Mouse (Mus musculus) limb, embryonic 13.5 days (tissue): ENCODE data around the gene Vmn1r143. TPM values are rescaled to one million over a fixed set of nuclear protein-coding genes. Genes with fewer than 3 reads are reported as not detected.
"Not testable (repeated sequence)": the region's sequence is repeated elsewhere in the genome, so short reads cannot be mapped to it uniquely, and the experiment has no call there.

ENCODE experiments used
- ATAC-seq: fragments of 200-750 bp; cut with Nextera tagmentation; 2 replicates; pipeline ENCODE4 v1.8.0; 2017; ENCODE audit warnings: low read depth, moderate number of reproducible peaks, moderate TSS enrichment; ENCODE audit not compliant: low FRiP score
- H3K27ac ChIP-seq: fragments of 300-500 bp; sonication (generic); 2 replicates; pipeline ENCODE4 v1.5.1; 2015; ENCODE audit warnings: inconsistent platforms, mild to moderate bottlenecking, moderate library complexity
- H3K27me3 ChIP-seq: fragments of 300-500 bp; sonication (generic); 2 replicates; pipeline ENCODE4 v1.6.1; 2015; ENCODE audit warnings: mild to moderate bottlenecking, inconsistent platforms
- H3K36me3 ChIP-seq: fragments of 300-500 bp; sonication (generic); 2 replicates; pipeline ENCODE4 v1.6.1; 2015; ENCODE audit warnings: inconsistent platforms, mild to moderate bottlenecking, moderate library complexity
- H3K4me1 ChIP-seq: fragments of 300-500 bp; sonication (generic); 2 replicates; pipeline ENCODE4 v1.6.1; 2015; ENCODE audit warnings: inconsistent platforms
- H3K4me2 ChIP-seq: fragments of 300-500 bp; sonication (generic); replicated peaks from 2 replicates; pipeline ENCODE4 v1.6.1; 2015; ENCODE audit warnings: inconsistent platforms, mild to moderate bottlenecking, moderate library complexity
- H3K4me3 ChIP-seq: fragments of 300-500 bp; sonication (generic); 2 replicates; pipeline ENCODE4 v1.5.1; 2015; ENCODE audit warnings: moderate library complexity, mild to moderate bottlenecking, inconsistent platforms
- H3K9ac ChIP-seq: fragments of 300-500 bp; sonication (generic); 2 replicates; pipeline ENCODE4 v1.6.1; 2015; ENCODE audit warnings: mild to moderate bottlenecking, inconsistent platforms
- H3K9me3 ChIP-seq: fragments of 300-500 bp; sonication (generic); 2 replicates; pipeline ENCODE4 v1.6.1; 2016; ENCODE audit warnings: inconsistent platforms
- WGBS: fragments of 180-500 bp; shearing (Covaris S2); methylation state at CpG from one replicate; pipeline ENCODE4 v1.1.7; 2015; 5-methylcytosine and 5-hydroxymethylcytosine counted together
- polyA plus RNA-seq: library from polyadenylated mRNA; unstranded; fragments of >200 nt; fragmentation: Nextera tagmentation; extraction: Ambion mirVana; gene quantifications from 2 replicates; pipeline ENCODE4 v1.2.1, GENCODE M21; 2015

Vmn1r143 gene
- polyA plus RNA-seq, result not detected in 2 replicates

- H3K4me2 ChIP-seq, H3K9me3 ChIP-seq, H3K9ac ChIP-seq, H3K4me3 ChIP-seq, ATAC-seq, H3K27ac ChIP-seq, H3K36me3 ChIP-seq, H3K4me1 ChIP-seq, H3K27me3 ChIP-seq: not testable (repeated sequence)
- WGBS, result no CpG with 5 or more reads among the region's 3 CpGs
Measured at GRCm38 (mm10) chr7:22189077-22189476, at the start of gene Vmn1r143. Gene Vmn1r143, plus strand, starts transcription at chr7:22189377.

GRCm38 (mm10) chr7:22163935-22164334, 25.2 kb upstream of the Vmn1r143 start, which contains the start of gene Vmn1r142:
Gene Vmn1r142, minus strand, starts transcription at chr7:22164035.
- not testable (repeated sequence) for H3K4me2 ChIP-seq, H3K9me3 ChIP-seq, H3K27me3 ChIP-seq, H3K9ac ChIP-seq, H3K27ac ChIP-seq, H3K4me1 ChIP-seq, H3K36me3 ChIP-seq, ATAC-seq, H3K4me3 ChIP-seq
- no CpG with 5 or more reads among the region's 3 CpGs for WGBS

GRCm38 (mm10) chr7:22201164-22201563, 12.0 kb downstream of the Vmn1r143 start, which contains the start of gene Gm8653:
Gene Gm8653, minus strand, starts transcription at chr7:22201264.
- not testable (repeated sequence) for H3K27me3 ChIP-seq, H3K4me3 ChIP-seq, H3K27ac ChIP-seq, H3K9me3 ChIP-seq, H3K9ac ChIP-seq, H3K4me2 ChIP-seq, ATAC-seq, H3K36me3 ChIP-seq, H3K4me1 ChIP-seq
- no CpG with 5 or more reads among the region's 2 CpGs for WGBS

- not testable (repeated sequence) for H3K4me3 ChIP-seq, H3K36me3 ChIP-seq, H3K27me3 ChIP-seq, H3K27ac ChIP-seq, ATAC-seq, H3K4me1 ChIP-seq, H3K9ac ChIP-seq, H3K4me2 ChIP-seq, H3K9me3 ChIP-seq
- WGBS, result 15% methylated on average over 2 of the region's 2 CpGs
Measured at GRCm38 (mm10) chr7:22229384-22229783, 40.2 kb downstream of the Vmn1r143 start, which contains the start of gene Gm8453. Gene Gm8453, minus strand, starts transcription at chr7:22229484.

Other genes starting within 250 kb of the Vmn1r143 start
- not detected in 2 replicates for gene Vmn1r137, start 194.8 kb upstream of the Vmn1r143 start, polyA plus RNA-seq
- not detected in 2 replicates for gene Vmn1r138, start 160.5 kb upstream of the Vmn1r143 start, polyA plus RNA-seq
- not detected in 2 replicates for gene Gm6176, start 133.1 kb upstream of the Vmn1r143 start, polyA plus RNA-seq
- not detected in 2 replicates for gene Vmn1r139, start 120.3 kb upstream of the Vmn1r143 start, polyA plus RNA-seq
- not detected in 2 replicates for gene Gm16451, start 71.1 kb upstream of the Vmn1r143 start, polyA plus RNA-seq
- gene Gm10666, start 54.6 kb upstream of the Vmn1r143 start, polyA plus RNA-seq, result not detected in 2 replicates
- gene Vmn1r142, start 25.3 kb upstream of the Vmn1r143 start, polyA plus RNA-seq, result not detected in 2 replicates
- gene Gm8653, start 11.9 kb downstream of the Vmn1r143 start, polyA plus RNA-seq, result not detected in 2 replicates
- not detected in 2 replicates for gene Gm8453, start 40.1 kb downstream of the Vmn1r143 start, polyA plus RNA-seq
- not detected in 2 replicates for gene Gm4187, start 140.3 kb downstream of the Vmn1r143 start, polyA plus RNA-seq
- not detected in 2 replicates for gene Gm8660, start 181.7 kb downstream of the Vmn1r143 start, polyA plus RNA-seq
- not detected in 2 replicates for gene Vmn1r148, start 224.2 kb downstream of the Vmn1r143 start, polyA plus RNA-seq
- gene Vmn1r149, start 248.9 kb downstream of the Vmn1r143 start, polyA plus RNA-seq, result not detected in 2 replicates